Mouse (Mus musculus): Measurements from ENCODE around the gene Hist1h2ae. TPM values are rescaled to one million over a fixed set of nuclear protein-coding genes. Genes with fewer than 3 reads are reported as not detected.
A peak's percentile ranks its signal among the peaks of the same experiment; 100 is the strongest.
"Not testable (repeated sequence)": the region's sequence is repeated elsewhere in the genome, so short reads cannot be mapped to it uniquely, and the experiment has no call there.

The Hist1h2ae gene
- polyA plus RNA-seq, 1 experiment from 2014 or later: 76.3 TPM

GRCm38 (mm10) chr13:23586099-23586939 lies 15.3 kb upstream of the Hist1h2ae start:
- Histone ChIP-seq H3K4me1 (ENCODE audit: control insufficient read depth, insufficient read depth, low read length) (peaks cover 17% of the 10 kb centered on the region; the same call in 1 of the 2 replicates), H3K4me3 (ENCODE audit: low read depth, low read length) (peak overlapping the region; percentile 23), H3K4me2 (peak overlapping the region; percentile 78), H3K27me3 (ENCODE audit: control insufficient read depth, insufficient read depth, low read length) (no peaks in the 10 kb centered on the region), H3K9me3 (ENCODE audit: control insufficient read depth, low read length) (no peaks in the 10 kb centered on the region), H3K36me3 (ENCODE audit: control insufficient read depth, insufficient read depth, low read length) (no peaks in the 10 kb centered on the region), H3K9ac (ENCODE audit: low read length) (peak overlapping the region; percentile 65), H3K27ac (ENCODE audit: low read depth, low read length) (peak overlapping the region; percentile 95)
- ATAC-seq (ENCODE audit: low FRiP score) (0 out of 2 replicates have a peak, but pooled peaks have one; percentile 23), DNase-seq (ENCODE audit: low spot score, missing footprints) (peak; percentile 92)
- WGBS: 1% methylated on average over 22 of the region's 22 CpGs

- Histone ChIP-seq H3K4me1 (ENCODE audit: control insufficient read depth, insufficient read depth, low read length) (peaks cover 17% of the 10 kb centered on the region; the same call in 1 of the 2 replicates), H3K4me3 (ENCODE audit: low read depth, low read length) (peak overlapping the region; percentile 40), H3K27ac (ENCODE audit: low read depth, low read length) (peak overlapping the region; percentile 98), H3K4me2 (peak overlapping the region; percentile 78), H3K9ac (ENCODE audit: low read length) (peak overlapping the region; percentile 85)
- not testable (repeated sequence) for H3K36me3 ChIP-seq (ENCODE audit: control insufficient read depth, insufficient read depth, low read length); H3K9me3 ChIP-seq (ENCODE audit: control insufficient read depth, low read length); H3K27me3 ChIP-seq (ENCODE audit: control insufficient read depth, insufficient read depth, low read length)
- ATAC-seq (ENCODE audit: low FRiP score): peak; percentile 87
- peak; percentile 99 for DNase-seq (ENCODE audit: low spot score, missing footprints)
- WGBS: under 1% methylated on average over 28 of the region's 36 CpGs
Observed at GRCm38 (mm10) chr13:23585442-23586098, 14.6 kb upstream of the Hist1h2ae start.

- H3K9me3 ChIP-seq (ENCODE audit: control insufficient read depth, low read length): no peaks in the 10 kb centered on the region
- peaks cover 17% of the 10 kb centered on the region; the same call in 1 of the 2 replicates for H3K4me1 ChIP-seq (ENCODE audit: control insufficient read depth, insufficient read depth, low read length)
- peak overlapping the region; percentile 40 for H3K4me3 ChIP-seq (ENCODE audit: low read depth, low read length)
- DNase-seq (ENCODE audit: low spot score, missing footprints) (peak; percentile 97), ATAC-seq (ENCODE audit: low FRiP score) (peak; percentile 8)
- H3K9ac ChIP-seq (ENCODE audit: low read length): peak overlapping the region; percentile 85
- H3K4me2 ChIP-seq: peak overlapping the region; percentile 78
- peak overlapping the region; percentile 98 for H3K27ac ChIP-seq (ENCODE audit: low read depth, low read length)
- H3K27me3 ChIP-seq (ENCODE audit: control insufficient read depth, insufficient read depth, low read length): no peaks in the 10 kb centered on the region
- H3K36me3 ChIP-seq (ENCODE audit: control insufficient read depth, insufficient read depth, low read length): no peaks in the 10 kb centered on the region
- under 1% methylated on average over 21 of the region's 21 CpGs for WGBS
Observed at GRCm38 (mm10) chr13:23585029-23585441, 14.0 kb upstream of the Hist1h2ae start.

GRCm38 (mm10) chr13:23584331-23584730 lies 13.3 kb upstream of the Hist1h2ae start:
- H3K9ac ChIP-seq (ENCODE audit: low read length): peak overlapping the region; percentile 85
- ATAC-seq (ENCODE audit: low FRiP score): no peak
- H3K27me3 ChIP-seq (ENCODE audit: control insufficient read depth, insufficient read depth, low read length): no peaks in the 10 kb centered on the region
- H3K4me2 ChIP-seq: peak overlapping the region; percentile 78
- H3K27ac ChIP-seq (ENCODE audit: low read depth, low read length): peak overlapping the region; percentile 98
- H3K36me3 ChIP-seq (ENCODE audit: control insufficient read depth, insufficient read depth, low read length): no peaks in the 10 kb centered on the region
- peak overlapping the region; percentile 40; the same call in 1 of the 2 replicates for H3K4me3 ChIP-seq (ENCODE audit: low read depth, low read length)
- peaks cover 17% of the 10 kb centered on the region; the same call in 1 of the 2 replicates for H3K4me1 ChIP-seq (ENCODE audit: control insufficient read depth, insufficient read depth, low read length)
- DNase-seq (ENCODE audit: low spot score, missing footprints): peak; percentile 90
- H3K9me3 ChIP-seq (ENCODE audit: control insufficient read depth, low read length): no peaks in the 10 kb centered on the region

GRCm38 (mm10) chr13:23583387-23584068 lies 12.5 kb upstream of the Hist1h2ae start:
- ATAC-seq (ENCODE audit: low FRiP score): no peak
- DNase-seq (ENCODE audit: low spot score, missing footprints): peak; percentile 85
- peak overlapping the region; percentile 22; the same call in 1 of the 2 replicates for H3K9ac ChIP-seq (ENCODE audit: low read length)
- no peaks in the 10 kb centered on the region for H3K36me3 ChIP-seq (ENCODE audit: control insufficient read depth, insufficient read depth, low read length)
- no peaks in the 10 kb centered on the region for H3K27me3 ChIP-seq (ENCODE audit: control insufficient read depth, insufficient read depth, low read length)
- H3K27ac ChIP-seq (ENCODE audit: low read depth, low read length): peak overlapping the region; percentile 77
- no peak overlapping the region for H3K4me3 ChIP-seq (ENCODE audit: low read depth, low read length)
- no peaks in the 10 kb centered on the region for H3K9me3 ChIP-seq (ENCODE audit: control insufficient read depth, low read length)
- peak overlapping the region; percentile 12 for H3K4me2 ChIP-seq
- peaks cover 17% of the 10 kb centered on the region; the same call in 1 of the 2 replicates for H3K4me1 ChIP-seq (ENCODE audit: control insufficient read depth, insufficient read depth, low read length)

- Histone ChIP-seq H3K27me3 (ENCODE audit: control insufficient read depth, insufficient read depth, low read length) (no peaks in the 10 kb centered on the region), H3K4me2 (peak overlapping the region; percentile 63), H3K27ac (ENCODE audit: low read depth, low read length) (peak overlapping the region; percentile 77), H3K4me1 (ENCODE audit: control insufficient read depth, insufficient read depth, low read length) (peaks cover 17% of the 10 kb centered on the region; the same call in 1 of the 2 replicates), H3K36me3 (ENCODE audit: control insufficient read depth, insufficient read depth, low read length) (no peaks in the 10 kb centered on the region), H3K9ac (ENCODE audit: low read length) (peak overlapping the region; percentile 69), H3K9me3 (ENCODE audit: control insufficient read depth, low read length) (no peaks in the 10 kb centered on the region), H3K4me3 (ENCODE audit: low read depth, low read length) (peak overlapping the region; percentile 42)
- ATAC-seq (ENCODE audit: low FRiP score) (no peak), DNase-seq (ENCODE audit: low spot score, missing footprints) (peak; percentile 93)
- whole genome bisulfite sequencing: 6% methylated on average over 6 of the region's 6 CpGs
Observed at GRCm38 (mm10) chr13:23582219-23583056, 11.4 kb upstream of the Hist1h2ae start.

- peak; percentile 89 for ATAC-seq (ENCODE audit: low FRiP score)
- WGBS: under 1% methylated on average over 43 of the region's 43 CpGs
- peak within 1 kb of the TSS; percentile 63 for H3K4me2 ChIP-seq
- H3K9ac ChIP-seq (ENCODE audit: low read length): peak within 1 kb of the TSS; percentile 69
- no peaks in the 10 kb centered on the region for H3K36me3 ChIP-seq (ENCODE audit: control insufficient read depth, insufficient read depth, low read length)
- H3K27me3 ChIP-seq (ENCODE audit: control insufficient read depth, insufficient read depth, low read length): no peaks in the 10 kb centered on the region
- H3K9me3 ChIP-seq (ENCODE audit: control insufficient read depth, low read length): no peaks in the 10 kb centered on the region
- peak within 1 kb of the TSS; percentile 77 for H3K27ac ChIP-seq (ENCODE audit: low read depth, low read length)
- DNase-seq (ENCODE audit: low spot score, missing footprints): peak; percentile 100
- peaks cover 20% of the 10 kb centered on the region for H3K4me1 ChIP-seq (ENCODE audit: control insufficient read depth, insufficient read depth, low read length)
- peak within 1 kb of the TSS; percentile 42 for H3K4me3 ChIP-seq (ENCODE audit: low read depth, low read length)
Observed at GRCm38 (mm10) chr13:23581408-23582218, 10.6 kb upstream of the Hist1h2ae start, which contains the start of gene Hist1h4d. TSS of gene Hist1h4d (plus strand) at chr13:23581598.

All from midbrain, embryonic 11.5 days (tissue).